Mouse (Mus musculus) right cerebral cortex, postnatal 4 days (tissue): ENCODE measurements around the gene Paip2b.
"Not testable (repeated sequence)": the region's sequence is repeated elsewhere in the genome, so short reads cannot be mapped to it uniquely, and the experiment has no call there.

ENCODE experiments used
- DNase-seq: peaks from one replicate; pipeline ENCODE4 v3.0.0-alpha.2; 2022

The Paip2b gene

DNA sequence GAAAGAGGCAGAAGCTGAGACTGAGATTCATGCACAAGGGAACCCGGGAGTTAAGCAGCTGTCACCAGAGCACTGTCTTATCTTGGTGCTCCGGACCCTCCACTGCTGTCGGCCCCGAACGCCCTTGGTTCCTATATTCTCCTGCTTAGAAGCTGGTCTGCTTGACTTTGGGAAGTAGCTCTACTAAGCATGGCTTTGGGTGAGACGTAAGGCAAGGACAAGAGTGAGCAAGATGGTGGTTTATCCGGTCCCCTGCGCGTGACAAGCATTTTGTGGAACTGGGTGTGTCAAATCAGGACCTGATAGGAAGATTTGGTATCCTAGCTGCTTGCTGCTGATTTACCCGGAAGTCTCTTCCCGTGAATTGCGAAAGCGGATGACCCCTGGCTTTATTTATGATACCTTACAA lies 36.0 kb downstream of the Paip2b start:
- DNase-seq = peak; percentile 35

DNA sequence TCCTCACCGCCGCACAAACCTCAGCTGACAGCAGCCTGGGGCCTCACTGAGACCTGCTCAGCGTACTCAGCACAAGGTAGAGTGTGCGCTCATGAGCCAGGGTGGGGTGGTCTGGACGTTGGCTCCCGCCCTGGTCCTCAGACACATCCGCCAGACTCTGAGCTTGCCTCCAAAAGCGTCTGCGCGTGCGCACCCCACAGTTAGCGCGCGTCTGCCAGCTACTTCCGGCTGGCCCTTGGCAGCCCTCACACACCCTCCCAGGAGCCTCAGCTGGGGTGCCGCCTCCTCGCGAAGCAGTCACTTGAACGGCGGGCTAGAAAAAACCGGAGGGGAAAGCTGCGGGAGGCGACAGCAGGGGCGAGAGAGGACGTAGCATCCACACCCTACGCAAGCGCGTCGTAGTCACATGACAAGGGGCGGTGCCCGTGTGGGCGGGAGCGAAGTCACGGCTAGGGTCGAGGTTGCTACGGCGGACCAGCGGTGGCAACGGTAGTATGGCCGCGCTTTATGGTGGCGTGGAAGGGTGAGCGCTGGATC lies 36.7 kb downstream of the Paip2b start, which contains the start of gene Nagk:
Gene Nagk, plus strand, starts transcription at position 223 of the 537 bp plus-strand sequence.
- peak; percentile 94 for DNase-seq

DNA sequence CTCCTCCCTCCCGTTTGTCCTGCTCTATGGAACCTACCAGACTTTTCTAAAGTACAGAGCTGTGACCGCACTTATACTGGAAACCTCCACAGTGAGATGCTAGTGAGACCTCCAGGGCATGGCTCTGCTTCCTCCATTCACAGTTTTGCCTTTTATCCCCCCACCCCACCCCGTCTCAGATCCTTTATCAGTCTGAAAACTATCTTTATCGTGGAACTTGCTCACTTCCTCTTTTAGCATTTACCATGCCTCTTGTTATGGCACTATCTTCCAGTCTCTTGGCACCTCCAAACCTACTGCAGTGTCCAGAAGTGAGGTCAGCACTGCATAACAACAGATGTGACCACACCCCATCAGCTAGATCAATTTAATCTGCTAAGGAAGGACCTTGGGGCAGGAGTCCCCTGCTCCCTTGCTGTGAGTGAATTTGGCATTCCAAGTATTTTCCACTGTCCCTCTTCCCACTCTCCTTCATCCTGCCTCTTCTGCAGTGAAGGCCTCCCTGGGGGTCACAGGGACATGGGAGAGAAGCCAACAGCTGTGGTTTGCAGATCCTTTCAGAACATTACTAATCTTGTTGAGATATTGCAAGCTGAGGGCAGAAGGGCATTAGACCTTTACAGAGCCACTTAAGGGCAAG lies 40.2 kb downstream of the Paip2b start:
- peak; percentile 0 for DNase-seq

DNA sequence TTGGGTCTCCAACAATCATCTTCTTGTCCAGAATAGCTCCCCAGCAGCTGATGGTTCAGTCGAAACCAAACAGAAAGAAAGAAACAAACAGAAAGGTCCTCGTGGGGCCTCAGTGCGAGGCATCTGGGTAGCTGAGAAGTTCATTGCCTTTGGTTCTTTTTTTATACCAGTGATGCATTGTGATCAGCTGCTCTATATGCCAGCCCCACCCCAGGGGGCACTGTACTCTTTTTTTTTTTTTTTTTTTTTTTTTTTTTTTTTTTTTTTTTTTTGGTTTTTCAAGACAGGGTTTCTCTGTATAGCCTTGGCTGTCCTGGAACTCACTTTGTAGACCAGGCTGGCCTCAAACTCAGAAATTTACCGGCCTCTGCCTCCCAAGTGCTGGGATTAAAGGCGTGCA lies 41.0 kb downstream of the Paip2b start:
- not testable (repeated sequence) for DNase-seq

DNA sequence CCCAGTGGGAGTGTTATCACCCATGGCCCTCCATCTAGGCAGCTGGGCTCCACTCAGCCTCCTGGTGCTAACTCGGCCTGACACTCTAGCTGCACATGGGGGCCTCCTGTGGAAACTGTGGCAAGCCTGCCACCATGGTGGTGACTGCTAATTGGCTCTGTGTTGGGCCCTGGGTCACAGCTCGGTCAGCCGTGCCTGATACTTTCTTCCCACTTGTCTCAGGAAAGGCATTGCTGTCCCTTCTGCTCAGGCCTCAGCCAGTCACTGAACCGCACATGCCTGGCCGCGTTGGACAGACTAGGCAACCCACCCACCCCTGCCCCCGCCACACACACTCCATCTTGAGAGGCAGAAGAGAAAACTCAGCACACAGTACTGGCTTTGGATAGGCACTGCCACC lies 43.0 kb downstream of the Paip2b start:
- DNase-seq = no peak

DNA sequence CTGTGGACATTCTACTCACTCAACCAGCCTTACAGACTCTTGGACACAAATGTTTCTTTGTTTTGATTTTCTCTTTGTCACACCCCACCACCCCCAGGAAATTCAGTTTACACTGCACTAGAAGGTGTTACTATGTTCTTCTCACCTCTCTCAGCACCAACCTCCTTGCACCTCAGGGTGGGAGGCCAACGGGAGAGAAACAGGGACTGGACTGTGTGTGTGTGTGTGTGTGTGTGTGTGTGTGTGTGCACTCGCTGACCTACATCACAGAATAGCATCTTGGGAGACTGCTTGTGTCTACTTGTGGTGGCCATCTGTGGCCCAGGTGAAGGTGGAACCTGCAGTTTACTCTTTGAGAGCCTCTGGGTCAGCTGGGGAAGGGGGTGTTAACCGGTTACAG lies 45.1 kb downstream of the Paip2b start:
- no peak for DNase-seq

DNA sequence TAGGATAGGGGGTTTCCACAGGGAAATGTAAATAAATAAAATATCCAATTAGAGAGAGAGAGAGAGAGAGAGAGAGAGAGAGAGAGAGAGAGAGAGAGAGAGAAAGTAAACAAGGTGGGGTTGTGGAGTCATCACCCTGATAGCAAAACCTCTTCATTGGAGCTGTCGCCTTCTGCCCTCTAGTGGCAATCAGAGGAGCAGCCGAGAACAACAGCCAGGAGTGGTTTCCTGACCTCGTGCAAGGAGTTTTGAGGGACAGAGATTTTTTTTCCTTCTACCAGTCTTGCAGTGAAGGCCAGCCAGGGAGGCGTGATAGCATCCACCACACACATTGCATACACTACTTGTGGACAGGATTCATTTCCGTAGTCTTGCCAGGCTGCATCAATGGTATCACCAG lies 52.5 kb downstream of the Paip2b start:
- peak; percentile 18 for DNase-seq

DNA sequence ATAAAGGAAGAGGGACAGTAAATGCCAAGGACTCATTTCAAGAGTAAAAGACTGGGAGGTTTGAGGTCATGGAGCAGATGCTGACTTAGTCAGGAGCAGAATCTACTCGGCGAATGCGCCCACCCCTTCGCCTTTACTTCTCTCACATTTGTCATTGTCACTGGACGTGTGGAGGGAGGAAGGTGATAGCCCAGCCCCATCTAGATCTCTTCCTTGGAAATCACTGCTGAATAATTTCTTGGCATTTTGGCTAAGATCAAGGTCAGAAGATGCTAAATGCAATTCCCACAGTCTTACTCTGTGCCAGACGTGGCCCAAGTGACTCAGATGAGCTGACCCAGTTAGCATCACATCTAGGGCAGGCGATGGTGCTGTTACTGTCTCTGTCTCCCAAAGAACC lies 53.2 kb downstream of the Paip2b start:
- no peak for DNase-seq

DNA sequence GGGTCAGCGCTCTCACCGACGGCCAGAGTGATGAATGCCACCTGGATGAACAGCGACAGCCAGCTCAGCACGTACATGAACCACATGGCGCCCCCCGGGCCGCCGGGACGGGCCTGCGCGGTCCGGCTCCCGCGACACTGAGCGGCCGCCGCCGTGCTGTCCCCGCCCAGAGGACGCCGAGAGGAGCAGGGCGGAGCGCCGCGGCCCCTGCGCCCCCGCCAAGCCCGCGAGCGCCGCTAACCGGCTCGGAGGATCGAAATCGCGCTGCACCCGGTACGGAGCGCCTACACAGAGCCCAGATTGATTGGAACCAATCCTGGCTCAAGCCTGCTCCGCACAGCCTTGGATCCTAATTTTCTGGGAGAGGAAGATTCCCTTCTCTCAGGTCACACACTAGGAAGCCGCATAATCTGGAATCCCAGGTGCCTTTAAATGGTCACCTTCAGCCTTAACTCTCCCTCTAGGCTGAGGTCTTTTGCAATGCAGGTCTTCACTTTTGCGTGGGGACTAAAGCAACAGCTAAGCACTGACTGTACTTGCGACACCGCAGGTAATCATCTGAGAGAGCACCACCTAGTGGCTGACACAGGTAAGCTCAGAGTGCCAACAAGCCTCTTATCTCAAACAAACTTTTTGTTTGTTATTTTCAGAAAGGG lies 55.8 kb downstream of the Paip2b start, which contains the start of gene Tex261:
Gene Tex261, minus strand, starts transcription at position 176 of the 656 bp plus-strand sequence.
- DNase-seq = peak; percentile 91

DNA sequence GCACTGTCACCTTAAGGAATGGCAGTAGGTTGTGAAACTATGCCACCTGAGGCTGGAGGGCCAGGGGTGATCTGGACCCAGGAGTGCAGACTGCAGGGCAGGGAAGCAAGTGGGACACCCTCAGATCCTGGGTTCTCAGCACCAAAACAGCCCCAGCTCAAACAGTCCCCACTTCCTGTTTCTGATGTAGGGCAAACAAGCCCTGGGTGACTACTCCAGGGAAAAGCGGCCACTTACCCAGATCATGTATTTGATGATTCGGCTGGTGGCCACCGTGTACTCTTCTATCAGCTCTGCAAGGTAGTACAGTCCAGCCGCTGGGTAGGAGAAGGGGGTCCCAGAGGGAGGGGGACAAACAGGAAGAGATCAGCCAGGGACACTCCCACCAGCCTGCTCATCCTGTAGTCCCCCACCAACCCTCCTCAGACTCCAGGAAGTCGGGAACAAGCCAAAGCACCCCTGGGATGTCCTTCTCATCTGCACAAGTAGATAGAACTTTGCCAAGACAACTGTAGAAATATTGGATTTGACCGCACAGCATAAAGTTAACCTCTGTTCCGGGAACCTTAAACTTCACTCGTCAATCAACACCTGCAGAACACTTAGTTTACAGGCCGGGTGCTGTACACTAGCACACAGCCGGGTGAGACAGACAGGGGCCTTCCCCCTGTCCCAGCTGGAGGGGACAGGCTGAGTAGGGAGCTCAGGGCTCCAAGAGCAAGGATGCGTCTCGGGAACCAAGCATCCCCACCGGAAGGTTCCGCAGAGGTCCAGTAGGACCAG lies 56.6 kb downstream of the Paip2b start:
- DNase-seq = peak; percentile 10

DNA sequence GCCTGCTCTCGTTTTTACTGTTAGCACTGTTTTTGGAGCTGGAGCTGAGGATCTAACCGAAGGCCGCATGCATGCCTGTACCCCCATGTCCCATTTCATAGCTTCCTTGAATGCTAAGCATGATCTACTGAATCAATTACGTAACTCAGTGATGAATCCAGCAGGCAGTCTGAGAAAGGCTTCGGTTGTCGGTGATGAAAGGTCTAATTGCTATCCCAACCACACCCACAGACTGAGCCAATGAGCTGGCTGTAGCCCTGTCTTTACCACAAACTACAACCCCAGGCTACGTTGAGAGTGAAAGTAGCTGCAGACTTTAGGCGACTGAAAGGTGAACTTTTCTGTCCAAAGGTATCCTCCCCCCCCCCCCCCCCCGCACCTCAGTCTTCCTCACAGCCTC lies 57.4 kb downstream of the Paip2b start:
- DNase-seq = no peak

DNA sequence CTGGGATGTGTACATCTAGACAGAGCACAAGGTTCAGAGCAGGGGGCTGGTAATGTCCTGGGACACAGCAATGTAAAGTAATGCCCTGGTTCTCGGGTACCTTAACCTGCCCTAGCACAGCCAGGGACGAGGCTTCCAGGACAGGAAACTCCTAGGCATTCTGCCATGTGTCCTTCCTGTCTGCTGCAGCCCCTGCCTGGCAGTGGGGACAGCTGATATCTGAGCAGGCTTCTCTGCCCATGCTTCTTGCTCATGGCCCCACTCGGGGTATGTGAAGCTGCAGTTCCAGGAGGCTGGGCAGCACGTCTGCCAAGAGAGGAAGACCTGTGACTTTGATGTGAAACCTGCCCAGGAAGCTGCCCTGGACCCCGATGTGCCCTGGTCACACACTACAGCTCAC lies 63.1 kb downstream of the Paip2b start:
- no peak for DNase-seq

DNA sequence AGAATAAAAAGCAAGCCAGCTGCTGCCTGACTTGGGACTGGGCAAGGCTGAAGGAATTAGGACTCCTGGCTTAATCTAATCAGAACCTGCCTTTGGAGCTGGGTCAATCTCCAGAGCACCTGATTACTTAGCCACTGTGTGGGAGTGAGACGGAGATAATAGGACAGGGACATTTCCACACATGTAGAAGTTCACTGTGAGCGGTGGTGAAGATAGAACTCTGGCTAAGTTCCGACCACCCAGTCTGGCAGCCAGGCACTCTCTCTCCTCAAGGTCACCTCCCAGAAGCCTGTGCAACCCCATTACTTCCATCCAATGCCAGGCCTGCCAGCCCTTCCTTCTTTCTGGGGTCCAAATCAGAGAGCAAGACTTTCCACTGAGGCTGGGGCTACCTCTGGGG lies 64.6 kb downstream of the Paip2b start:
- DNase-seq = no peak

DNA sequence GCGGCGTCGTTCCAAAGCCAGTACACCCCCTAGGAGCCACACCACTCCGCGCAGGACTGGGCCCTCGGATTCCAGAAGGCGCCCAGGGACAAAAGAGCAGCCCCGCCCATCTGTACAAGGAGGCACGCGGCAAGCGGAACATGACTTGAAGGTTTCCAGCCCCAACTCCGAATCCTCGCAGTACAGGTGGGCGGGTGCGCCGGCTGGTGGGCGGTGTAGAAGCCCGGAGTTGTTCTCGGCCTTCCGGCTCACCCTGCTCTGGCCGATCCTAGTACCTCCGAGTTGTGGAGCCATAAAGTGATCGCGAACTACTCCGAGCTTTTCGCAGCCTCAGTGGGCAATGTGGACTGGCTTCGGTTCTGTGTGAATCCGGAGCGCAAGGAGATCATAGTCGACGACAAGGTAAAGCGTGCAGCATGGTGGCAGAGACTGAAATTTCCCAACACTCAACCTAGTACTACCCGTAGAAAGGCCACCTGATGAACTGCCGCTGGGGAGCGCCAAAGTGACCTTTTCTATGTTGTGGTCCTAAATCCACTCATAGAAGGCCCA lies 68.6 kb downstream of the Paip2b start:
- no peak for DNase-seq

DNA sequence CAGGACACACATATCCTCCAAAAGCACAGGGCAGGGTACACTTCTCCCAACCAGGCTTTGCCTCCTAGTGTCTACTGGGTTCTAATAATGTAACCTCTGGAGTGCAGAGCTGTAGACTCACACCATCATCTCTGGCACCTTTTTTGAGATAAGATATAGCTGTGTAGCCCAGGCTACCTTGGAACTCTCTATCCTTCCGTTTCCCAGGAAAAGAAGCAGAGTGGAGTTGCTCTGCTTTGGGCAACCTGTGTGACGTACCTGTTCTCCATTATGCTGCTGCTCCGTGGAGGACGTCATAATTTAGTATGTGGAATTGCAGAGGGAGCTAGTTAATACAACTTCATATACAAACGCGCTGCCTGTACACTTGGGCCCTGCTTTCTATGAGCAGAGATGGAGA lies 69.2 kb downstream of the Paip2b start, which contains the start of gene Ankrd53:
Gene Ankrd53, plus strand, starts transcription at position 301 of the 400 bp plus-strand sequence.
- no peak for DNase-seq

DNA sequence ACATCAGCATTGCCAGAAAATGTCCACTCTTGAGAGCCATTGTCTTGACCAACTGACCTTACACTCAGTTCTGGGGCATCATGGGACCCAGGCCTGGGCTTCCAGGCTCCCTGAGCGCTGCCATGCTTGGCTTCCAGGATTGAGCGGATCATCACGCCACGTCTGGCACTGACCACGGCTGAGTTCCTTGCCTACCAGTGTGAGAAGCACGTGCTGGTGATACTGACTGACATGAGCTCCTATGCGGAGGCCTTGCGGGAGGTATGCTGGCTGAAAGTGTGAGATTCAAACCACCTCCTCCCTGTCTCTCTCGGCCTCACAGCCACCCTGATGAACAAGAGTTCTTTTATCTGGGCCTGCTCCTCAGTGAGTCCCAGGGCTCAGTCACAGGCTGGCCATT lies 75.5 kb downstream of the Paip2b start:
- DNase-seq = no peak
